Mouse (Mus musculus) MEL (cell line): ENCODE measurements at regions not wholly inside any gene's neighbourhood (a gene's known extent, or its start where the extent isn't known, plus 50 kb on each side); places are given as distances from the start of the nearest gene placed in this dataset.

Experiments used
- CTCF ChIP-seq, 3 experiments: IDR thresholded peaks in 2 of 3; conservative IDR thresholded peaks in 1 of 3; 2 replicates each; pipeline ENCODE4 v1.5.1; 2011 to 2012; ENCODE audit warnings: low read length in 3 of 3, low read depth in 2 of 3, mild to moderate bottlenecking in 2 of 3, improper control_type of control experiment in 1 of 3, inconsistent platforms in 1 of 3, mixed read lengths in 1 of 3, moderate library complexity in 1 of 3; ENCODE audit not compliant: control insufficient read depth in 1 of 3, insufficient read depth in 1 of 3, poor library complexity in 1 of 3, severe bottlenecking in 1 of 3
- SMC3 ChIP-seq: IDR thresholded peaks from 2 replicates; pipeline ENCODE4 v1.6.1; 2011; ENCODE audit warnings: low read depth, low read length, improper control_type of control experiment

- TF ChIP-seq CTCF (IDR thresholded peaks at IDR 0.05 in 2 of 3, conservative IDR thresholded peaks at IDR 0.05 in 1 of 3; ENCODE audit: control insufficient read depth in 1 of 3, insufficient read depth in 1 of 3, low read depth in 2 of 3, low read length in 3 of 3, poor library complexity in 1 of 3, severe bottlenecking in 1 of 3) = no peak
- no peak for TF ChIP-seq SMC3
These were observed 310.2 kb upstream of the Jarid2 start for GRCm38 (mm10) chr13:44419056-44419455.
